ENCODE assay signal across 11 mouse cellular contexts in the genomic region with DNA sequence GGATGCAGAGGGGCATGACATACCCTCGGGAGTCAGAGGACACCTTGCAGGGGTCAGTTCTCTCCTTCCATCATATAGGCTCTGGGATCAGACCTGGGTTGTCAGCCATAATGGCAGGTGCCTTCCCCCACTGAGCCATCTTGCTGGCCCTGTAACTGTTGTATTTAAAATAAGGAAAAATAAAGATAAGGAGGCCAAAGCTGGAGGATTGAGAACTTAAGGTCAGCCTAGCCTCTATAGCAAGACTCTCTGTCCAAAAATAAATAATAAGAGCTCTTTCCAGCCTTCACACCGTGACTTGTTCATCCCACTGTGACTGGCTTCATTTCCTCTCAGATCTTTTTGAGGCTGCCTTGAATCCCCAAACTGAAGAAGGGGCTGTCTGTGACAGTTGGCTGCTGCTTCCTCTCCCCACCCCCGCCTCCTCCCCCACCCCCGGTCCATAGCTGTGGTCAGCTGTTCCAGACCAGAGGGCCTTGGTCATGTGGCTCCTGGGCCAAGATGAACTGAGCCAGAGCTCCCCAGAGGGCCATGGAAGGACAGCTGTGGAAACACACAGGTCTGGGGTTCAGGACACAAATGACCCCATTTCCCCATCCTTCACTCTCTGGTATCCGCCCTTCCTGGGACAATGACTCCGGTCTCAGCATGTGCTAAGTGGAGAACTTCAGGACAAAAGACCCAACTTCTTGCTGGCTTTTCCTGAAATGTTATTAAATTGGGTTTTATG.
DNase-seq lines count a peak whose midpoint lies in the region; ATAC-seq and TF ChIP-seq lines count a peak whose summit lies in the region.
"Had no signal": no experiment of that assay in that cellular context is flagged by ENCODE, and none has a peak within 500 bp of the region (broad histone marks: within the 10 kb centered on the region; RNA-seq: fewer than 3 reads in every experiment).

No protein-coding gene starts in this region.

- H3K9ac ChIP-seq in stomach, embryonic 16.5 days (ENCODE audit: low read length) = no peak overlapping the region
- no peak overlapping the region for H3K9ac ChIP-seq in stomach, postnatal 0 days (ENCODE audit: low read length)
- H3K9ac ChIP-seq in forebrain, embryonic 12.5 days = no peak overlapping the region

- no peak for TF ChIP-seq CTCF in stomach, postnatal 0 days (IDR thresholded peaks at IDR 0.05; ENCODE audit: low read depth)

- DNase-seq in stomach, postnatal 0 days (ENCODE audit: low spot score) = no peak
- DNase-seq in heart, adult 8-10 months (ENCODE audit: low spot score) = peak; percentile 72
- peak; percentile 66 for DNase-seq in kidney, adult 9 months
- DNase-seq in limb, embryonic 10.5 days (ENCODE audit: low spot score) = no peak
- DNase-seq in cerebellum, postnatal 4 days (ENCODE audit: low spot score in 2 of 2) = no peak
- DNase-seq: cerebellum, adult 11-12 months had no signal

- H3K4me1 ChIP-seq in stomach, embryonic 16.5 days (ENCODE audit: control insufficient read depth, insufficient read depth, low read length) = 0 out of 2 replicates have a peak, but pooled peaks cover 5% of the 10 kb centered on the region
- no peaks in the 10 kb centered on the region for H3K4me1 ChIP-seq in stomach, postnatal 0 days (replicated peaks; ENCODE audit: control insufficient read depth, insufficient read depth)
- H3K4me1 ChIP-seq in limb, embryonic 10.5 days = peaks cover 4% of the 10 kb centered on the region; the same call in 1 of the 2 replicates
- no peaks in the 10 kb centered on the region for H3K4me1 ChIP-seq in forebrain, embryonic 12.5 days
- H3K4me1 ChIP-seq: midbrain, embryonic 10.5 days had no signal

- no peak for TF ChIP-seq EP300 in stomach, postnatal 0 days (optimal IDR thresholded peaks at IDR 0.05)

- ATAC-seq in stomach, embryonic 16.5 days (ENCODE audit: insufficient read depth, low FRiP score) = peak; percentile 14; the same call in 1 of the 2 replicates
- ATAC-seq in stomach, postnatal 0 days (ENCODE audit: low FRiP score, low TSS enrichment) = no peak
- no peak for ATAC-seq in forebrain, embryonic 12.5 days (ENCODE audit: low FRiP score)
- ATAC-seq: intestine, postnatal 0 days had no signal

- H3K4me3 ChIP-seq in stomach, embryonic 16.5 days (replicated peaks; ENCODE audit: low read length) = no peak overlapping the region
- no peak overlapping the region for H3K4me3 ChIP-seq in stomach, postnatal 0 days (ENCODE audit: low read depth, low read length)
- no peak overlapping the region for H3K4me3 ChIP-seq in limb, embryonic 10.5 days
- H3K4me3 ChIP-seq in forebrain, embryonic 12.5 days (replicated peaks) = no peak overlapping the region
- H3K4me3 ChIP-seq: midbrain, embryonic 10.5 days had no signal

- H3K27me3 ChIP-seq in stomach, embryonic 16.5 days (ENCODE audit: control insufficient read depth, insufficient read depth, low read length) = no peaks in the 10 kb centered on the region
- H3K27me3 ChIP-seq in stomach, postnatal 0 days (ENCODE audit: control insufficient read depth, insufficient read depth, low read length) = no peaks in the 10 kb centered on the region
- H3K27me3 ChIP-seq in limb, embryonic 10.5 days (ENCODE audit: low read depth, poor library complexity, severe bottlenecking) = no peaks in the 10 kb centered on the region
- no peaks in the 10 kb centered on the region for H3K27me3 ChIP-seq in forebrain, embryonic 12.5 days

- H3K4me2 ChIP-seq in stomach, embryonic 16.5 days (ENCODE audit: low read depth, low read length) = no peak overlapping the region
- H3K4me2 ChIP-seq in stomach, postnatal 0 days (replicated peaks; ENCODE audit: low read depth) = no peak overlapping the region
- no peak overlapping the region for H3K4me2 ChIP-seq in forebrain, embryonic 12.5 days
- H3K4me2 ChIP-seq: liver, embryonic 11.5 days had no signal

- WGBS in stomach, embryonic 16.5 days = 67% methylated on average over 6 of the region's 6 CpGs
- WGBS in stomach, postnatal 0 days = 69% methylated on average over 6 of the region's 6 CpGs
- 82% methylated on average over 6 of the region's 6 CpGs for WGBS in limb, embryonic 10.5 days
- 82% methylated on average over 6 of the region's 6 CpGs for WGBS in forebrain, embryonic 12.5 days

- no peak overlapping the region for H3K27ac ChIP-seq in stomach, embryonic 16.5 days (ENCODE audit: low read length)
- no peak overlapping the region for H3K27ac ChIP-seq in stomach, postnatal 0 days (replicated peaks)
- no peak overlapping the region for H3K27ac ChIP-seq in limb, embryonic 10.5 days
- H3K27ac ChIP-seq in forebrain, embryonic 12.5 days = no peak overlapping the region
- H3K27ac ChIP-seq: midbrain, embryonic 10.5 days had no signal

- peaks cover 4% of the 10 kb centered on the region for H3K9me3 ChIP-seq in stomach, embryonic 16.5 days (replicated peaks; ENCODE audit: control insufficient read depth, low read length)
- no peaks in the 10 kb centered on the region for H3K9me3 ChIP-seq in stomach, postnatal 0 days (ENCODE audit: control insufficient read depth, low read length)
- no peaks in the 10 kb centered on the region; the same call in 1 of the 2 replicates for H3K9me3 ChIP-seq in limb, embryonic 10.5 days (replicated peaks)
- H3K9me3 ChIP-seq in forebrain, embryonic 12.5 days = no peaks in the 10 kb centered on the region; the same call in 1 of the 2 replicates

- no peaks in the 10 kb centered on the region for H3K36me3 ChIP-seq in stomach, embryonic 16.5 days (ENCODE audit: control insufficient read depth, insufficient read depth, low read length)
- no peaks in the 10 kb centered on the region for H3K36me3 ChIP-seq in stomach, postnatal 0 days (ENCODE audit: control insufficient read depth, insufficient read depth, low read length)
- no peaks in the 10 kb centered on the region for H3K36me3 ChIP-seq in limb, embryonic 10.5 days
- H3K36me3 ChIP-seq in forebrain, embryonic 12.5 days (replicated peaks) = no peaks in the 10 kb centered on the region
- H3K36me3 ChIP-seq: midbrain, embryonic 10.5 days had no signal

Comparison
In these comparisons a context has a peak if more than half of its experiments do, and no peak if none do; other contexts are left out.
1. DNase-seq: peak in heart, adult 8-10 months (single experiment) and kidney, adult 9 months (single experiment); none in stomach, postnatal 0 days (single experiment), limb, embryonic 10.5 days (single experiment) and cerebellum, postnatal 4 days (0 of 2).